Mouse (Mus musculus) bone marrow, adult 2 months (tissue): ENCODE measurements around the gene Traip. TPM values are rescaled to one million over a fixed set of nuclear protein-coding genes. Genes with fewer than 3 reads are reported as not detected.

Experiments
- H3K27ac ChIP-seq: fragments of 200-500 bp; 2 replicates; pipeline ENCODE4 v1.5.1; 2012; ENCODE audit warnings: low read depth, mild to moderate bottlenecking, control low read depth, inconsistent platforms, low read length; ENCODE audit not compliant: control insufficient read depth, poor library complexity, insufficient read depth
- H3K4me1 ChIP-seq: fragments of 200-500 bp; 2 replicates; pipeline ENCODE4 v1.6.1; 2011; ENCODE audit warnings: low read length; ENCODE audit not compliant: control insufficient read depth, insufficient read depth
- H3K4me3 ChIP-seq: fragments of 200-500 bp; replicated peaks from 2 replicates; pipeline ENCODE3; 2011; ENCODE audit warnings: mild to moderate bottlenecking, low read depth, low read length, control low read depth; ENCODE audit not compliant: control insufficient read depth
- CTCF ChIP-seq: fragments of 200-500 bp; IDR thresholded peaks from 2 replicates; pipeline ENCODE4 v1.5.1; 2011; ENCODE audit warnings: low read length, control low read depth; ENCODE audit not compliant: control insufficient read depth, insufficient read depth
- POLR2A ChIP-seq: fragments of 200-500 bp; IDR thresholded peaks from 2 replicates; pipeline ENCODE4 v1.6.1; 2011; ENCODE audit warnings: low read depth, mild to moderate bottlenecking, control low read depth, low read length, borderline replicate concordance; ENCODE audit not compliant: control insufficient read depth
- WGBS: fragments of 180-500 bp; shearing (Covaris S2); methylation state at CpG from one replicate; pipeline ENCODE4 v1.1.7; 2018; 5-methylcytosine and 5-hydroxymethylcytosine counted together
- polyA plus RNA-seq: library from polyadenylated mRNA; stranded (reverse); fragments of >200 nt; gene quantifications from 2 replicates; pipeline ENCODE4 v1.2.4, GENCODE M21; 2011; ENCODE audit warnings: low replicate concordance; ENCODE audit not compliant: missing spikeins, insufficient read depth, insufficient read length

Gene Traip
- polyA plus RNA-seq, 1 experiment: 27.0 TPM

DNA sequence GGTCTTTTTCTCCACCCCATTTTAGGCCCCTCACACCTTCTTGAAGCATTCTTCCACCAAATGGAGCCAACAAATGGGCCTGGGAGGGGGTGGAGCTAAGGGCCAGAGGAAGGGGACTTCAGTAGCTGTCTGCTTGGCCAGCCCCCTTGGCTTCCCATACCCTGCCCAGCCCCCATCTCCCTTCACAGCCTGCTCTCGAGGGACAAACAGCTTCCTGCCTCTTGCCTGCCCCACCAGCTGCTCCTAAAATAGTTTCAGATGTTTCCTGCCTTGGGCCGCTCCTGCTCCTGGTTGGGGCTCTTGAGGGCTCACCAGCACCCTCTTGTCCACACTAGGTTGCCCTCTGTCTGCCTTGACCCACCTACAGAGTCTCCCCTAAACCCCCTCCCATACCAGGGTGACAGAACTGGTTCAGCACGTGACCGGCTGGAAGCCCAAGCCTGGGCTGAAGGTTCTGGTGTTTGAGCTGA lies 33.5 kb downstream of the Traip start:
- 14% methylated on average over 4 of the region's 4 CpGs for WGBS
- TF ChIP-seq CTCF (no peak), POLR2A (peak; percentile 31; the same call in 1 of the 2 replicates)
- peak overlapping the region; percentile 70 for H3K27ac ChIP-seq
- H3K4me1 ChIP-seq: peaks cover 24% of the 10 kb centered on the region
- peak overlapping the region; percentile 27 for H3K4me3 ChIP-seq

DNA sequence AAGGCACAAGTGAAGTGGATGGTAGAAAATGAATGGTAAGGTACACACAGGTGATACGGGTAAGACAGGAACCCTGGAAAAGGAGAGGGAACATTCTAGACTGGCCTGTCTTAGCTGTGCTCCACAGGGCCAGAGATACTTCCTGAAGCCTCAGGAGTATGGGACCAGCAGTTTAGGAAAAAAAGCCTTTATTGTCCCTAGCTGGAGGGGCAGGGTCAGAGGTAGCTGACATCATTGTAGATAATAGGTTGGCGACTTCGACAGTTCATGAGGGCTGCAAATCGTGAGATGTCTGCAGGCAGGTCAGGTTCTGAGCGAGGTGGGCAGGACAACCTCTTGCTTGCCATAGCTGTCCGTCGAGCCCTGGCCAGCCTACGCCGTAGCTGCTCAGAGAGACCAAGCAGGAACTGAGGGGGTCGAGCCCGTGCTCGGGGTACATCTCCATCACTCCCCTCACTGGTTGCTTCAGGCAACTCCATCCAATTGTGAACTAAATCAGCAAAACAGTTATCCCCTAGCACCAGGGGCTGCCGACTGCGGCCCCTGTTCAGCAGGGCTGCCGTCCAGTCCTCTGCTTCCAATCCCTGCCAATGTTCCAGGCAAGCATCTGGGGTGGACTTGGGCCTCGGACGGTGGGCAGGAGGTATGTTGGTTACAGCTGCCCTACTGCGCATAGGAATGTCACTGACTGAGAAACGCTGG lies 34.3 kb downstream of the Traip start:
- Histone ChIP-seq H3K4me1 (peaks cover 24% of the 10 kb centered on the region), H3K27ac (peak overlapping the region; percentile 90), H3K4me3 (peak overlapping the region; percentile 90)
- 18% methylated on average over 19 of the region's 19 CpGs for WGBS
- TF ChIP-seq POLR2A (0 out of 2 replicates have a peak, but pooled peaks have one; percentile 7), CTCF (no peak)

DNA sequence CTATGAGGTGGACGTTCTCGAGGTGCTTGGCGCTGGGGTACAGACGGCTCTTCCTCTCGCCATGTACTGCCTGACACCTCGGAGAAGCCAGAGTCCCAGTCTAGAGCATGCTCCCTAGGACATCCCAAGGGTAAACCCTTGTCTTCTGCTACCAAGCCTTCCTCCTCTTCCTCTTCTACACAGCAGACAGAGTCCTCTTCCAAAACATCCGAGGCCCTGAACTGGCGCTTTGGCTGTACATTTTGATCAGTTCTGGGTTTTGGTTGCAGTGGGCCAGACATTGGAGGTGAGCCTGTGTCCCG lies 34.8 kb downstream of the Traip start:
- peaks cover 23% of the 10 kb centered on the region for H3K4me1 ChIP-seq
- 10% methylated on average over 9 of the region's 9 CpGs for WGBS
- H3K4me3 ChIP-seq: peak overlapping the region; percentile 90
- peak overlapping the region; percentile 90 for H3K27ac ChIP-seq
- TF ChIP-seq POLR2A (no peak), CTCF (no peak)

DNA sequence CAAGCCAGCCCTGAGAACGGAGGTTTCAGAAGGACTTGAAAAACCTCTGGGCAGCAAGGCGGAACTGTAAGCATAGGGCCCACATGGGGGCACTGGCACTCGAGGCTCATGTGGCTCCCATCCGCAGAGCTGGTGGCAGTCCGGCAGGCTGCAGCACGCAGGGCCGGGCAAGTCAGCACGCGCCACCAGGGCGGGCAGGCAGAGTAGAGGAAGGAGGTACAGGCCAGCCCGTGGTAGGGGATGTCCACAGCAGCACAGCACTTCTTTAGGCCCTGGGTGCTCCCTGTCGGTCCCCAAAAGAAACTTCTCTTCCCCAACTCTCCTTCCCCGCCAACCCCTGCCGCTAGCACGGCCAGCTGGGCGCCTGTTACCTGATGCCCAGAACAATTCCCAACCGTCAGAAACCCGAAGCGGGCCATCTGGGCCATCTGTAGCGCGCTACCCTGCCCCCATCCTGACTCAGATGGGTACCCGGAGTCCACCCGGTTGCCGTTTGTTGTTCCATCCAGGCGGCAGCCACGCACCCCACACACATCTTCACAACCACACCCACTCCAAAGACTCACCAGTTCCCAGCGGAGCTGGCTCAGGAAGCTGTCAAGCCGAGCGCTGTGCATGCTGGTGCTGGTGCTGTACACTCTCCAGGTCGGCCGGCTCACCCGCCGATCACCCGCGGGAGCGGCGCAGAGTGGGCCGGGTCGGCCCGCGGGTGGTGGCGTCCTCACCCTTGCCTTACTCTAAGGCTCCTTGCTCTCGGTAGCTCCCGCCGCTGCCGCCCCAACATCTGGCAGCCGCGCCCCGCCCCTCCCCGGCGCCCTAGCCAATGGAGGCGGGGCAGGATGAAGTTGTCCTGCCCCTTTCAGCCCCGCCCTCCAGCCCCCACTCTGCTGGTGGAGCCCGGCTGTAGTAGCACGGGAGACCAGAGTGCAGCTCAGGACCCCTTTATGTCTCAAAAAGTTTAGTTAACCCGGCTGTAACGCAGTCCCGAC lies 35.5 kb downstream of the Traip start, which contains the start of gene Inka1:
TSS of gene Inka1 (minus strand) at position 749 of the 989 bp plus-strand sequence.
- H3K4me3 ChIP-seq: peak within 1 kb of the TSS; percentile 90
- peaks cover 21% of the 10 kb centered on the region for H3K4me1 ChIP-seq
- WGBS: under 1% methylated on average over 58 of the region's 58 CpGs
- TF ChIP-seq CTCF: 0 out of 2 replicates have a peak, but pooled peaks have one; percentile 6
- TF ChIP-seq POLR2A: peak; percentile 93
- H3K27ac ChIP-seq: peak within 1 kb of the TSS; percentile 90

DNA sequence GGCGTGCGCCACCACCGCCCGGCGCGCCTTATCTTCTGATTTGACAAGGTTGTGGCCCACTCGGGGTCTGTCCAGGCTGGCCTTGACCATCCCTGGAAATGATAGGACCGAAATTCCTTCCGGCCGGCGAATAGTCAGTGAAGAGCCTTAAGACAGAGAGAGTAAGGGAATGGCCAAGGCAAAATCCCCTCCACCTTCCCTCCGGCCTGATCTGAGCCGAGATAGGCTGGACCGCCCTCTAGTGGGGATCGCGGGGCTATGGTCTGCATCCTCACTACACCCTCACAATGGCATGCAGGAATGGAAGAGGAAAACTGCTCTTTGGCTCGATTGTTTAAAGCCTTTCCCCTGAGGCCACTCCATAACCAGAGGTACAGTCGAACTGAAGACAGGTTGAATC lies 36.4 kb downstream of the Traip start:
- Histone ChIP-seq H3K4me3 (peak overlapping the region; percentile 24), H3K4me1 (peaks cover 17% of the 10 kb centered on the region), H3K27ac (no peak overlapping the region)
- TF ChIP-seq CTCF (peak; percentile 97), POLR2A (no peak)
- under 1% methylated on average over 18 of the region's 18 CpGs for WGBS

DNA sequence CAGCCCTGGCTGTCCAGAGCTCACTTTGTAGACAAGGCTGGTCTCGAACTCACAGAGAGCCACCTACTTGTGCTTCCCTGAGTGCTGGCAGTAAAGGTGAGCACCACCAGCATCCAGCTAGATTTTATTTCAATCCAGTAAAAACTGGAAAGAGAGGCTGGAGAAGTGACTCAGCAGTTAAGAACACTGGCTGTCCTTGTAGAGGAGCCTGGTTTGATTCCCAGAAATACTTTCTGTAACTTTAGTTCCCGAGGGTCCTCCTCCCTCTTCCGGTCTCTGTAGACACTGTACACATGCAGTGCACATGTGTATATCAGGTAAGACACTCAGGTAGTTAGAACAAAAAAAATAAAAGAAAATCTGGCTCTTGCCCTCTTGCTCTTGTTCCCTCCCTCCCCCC lies 38.0 kb downstream of the Traip start:
- WGBS: 55% methylated on average over 3 of the region's 3 CpGs

DNA sequence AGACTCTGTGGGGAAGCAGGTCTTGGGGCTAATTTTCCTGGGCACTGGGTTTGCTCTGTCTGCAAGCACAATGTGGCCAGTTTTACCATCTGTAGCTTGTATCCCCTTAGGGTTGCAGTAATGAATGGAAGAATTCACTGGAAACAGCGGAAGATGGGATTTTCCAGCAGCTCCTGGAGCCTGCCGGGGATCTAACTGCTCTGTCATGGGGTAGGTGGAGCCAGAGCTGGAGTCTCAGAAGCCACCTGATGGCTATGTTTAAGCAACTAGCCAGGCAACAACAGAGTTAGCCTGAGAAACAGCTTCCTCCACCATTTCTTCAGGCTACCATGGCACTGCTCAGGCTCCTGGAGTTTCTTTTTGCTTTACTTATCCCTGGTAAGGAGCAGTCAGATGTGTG lies 42.3 kb downstream of the Traip start, which contains the start of gene Cdhr4:
TSS of gene Cdhr4 (plus strand) at position 301 of the 400 bp plus-strand sequence.
- Histone ChIP-seq H3K4me3 (no peak within 1 kb of the TSS), H3K4me1 (no peaks in the 10 kb centered on the region), H3K27ac (no peak within 1 kb of the TSS)
- WGBS: 69% methylated on average over 2 of the region's 2 CpGs
- TF ChIP-seq POLR2A: no peak
- no peak for TF ChIP-seq CTCF

More for the DNA sequence above, 38.0 kb downstream of the Traip start:
- TF ChIP-seq CTCF: no peak
- no peak for TF ChIP-seq POLR2A
- no peak overlapping the region for H3K27ac ChIP-seq
- H3K4me1 ChIP-seq: peaks cover 10% of the 10 kb centered on the region
- H3K4me3 ChIP-seq: no peak overlapping the region

DNA sequence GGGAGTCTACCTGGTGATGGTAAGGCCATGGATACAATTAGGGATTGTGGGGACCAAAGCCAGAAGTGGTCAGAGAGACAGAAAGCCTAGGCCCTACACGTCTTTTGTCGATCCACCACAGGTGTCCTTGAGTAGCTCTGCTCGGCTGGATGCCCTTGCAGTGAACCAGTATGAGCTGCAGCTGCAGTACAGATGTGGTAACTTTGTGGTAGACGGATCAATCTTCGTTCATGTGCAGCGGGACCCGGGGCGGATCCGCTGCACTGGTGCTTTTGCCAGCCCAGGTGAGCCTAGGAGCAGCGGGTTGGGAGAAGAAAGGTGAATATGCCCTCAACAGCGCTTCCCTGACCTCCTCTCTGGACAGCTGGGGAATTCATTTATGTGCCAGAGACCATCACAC lies 43.1 kb downstream of the Traip start:
- Histone ChIP-seq H3K27ac (no peak overlapping the region), H3K4me1 (no peaks in the 10 kb centered on the region), H3K4me3 (no peak overlapping the region)
- TF ChIP-seq POLR2A (no peak), CTCF (no peak)
- 83% methylated on average over 11 of the region's 11 CpGs for WGBS
